Mouse (Mus musculus) lung, adult 2 months (tissue): Measurements from ENCODE around the gene Dcun1d4.

Source experiments
- CTCF ChIP-seq: fragments of 200-500 bp; IDR thresholded peaks from 2 replicates; pipeline ENCODE4 v1.5.1; 2011; ENCODE audit warnings: mild to moderate bottlenecking, low read length, control low read depth; ENCODE audit not compliant: insufficient read depth
- POLR2A ChIP-seq: fragments of 200-500 bp; IDR thresholded peaks from 2 replicates; pipeline ENCODE4 v1.6.1; 2011; ENCODE audit warnings: low read depth, mild to moderate bottlenecking, control low read depth, low read length, borderline replicate concordance; ENCODE audit errors: extremely low read depth

GRCm38 (mm10) chr5:73432805-73433204 lies 48.0 kb upstream of the Dcun1d4 start:
- no peak for TF ChIP-seq POLR2A
- no peak for TF ChIP-seq CTCF
